Mouse (Mus musculus): ENCODE results near the gene Flywch1. TPM values are rescaled to one million over a fixed set of nuclear protein-coding genes. Genes with fewer than 3 reads are reported as not detected.
A peak's percentile ranks its signal among the peaks of the same experiment; 100 is the strongest.

Flywch1 gene
- total and polyA plus RNA-seq, 3 experiments: 18.8 to 28.3 (median 23.4) TPM

GRCm38 (mm10) chr17:23725477-23725876 is 45.9 kb downstream of the Flywch1 start:
- Histone ChIP-seq H3K36me3 (replicated peaks in 1 of 2; ENCODE audit: control insufficient read depth in 1 of 2, insufficient read depth in 1 of 2, low read length in 1 of 2) (peaks cover 0 to 2% of the 10 kb centered on the region in 2 experiments), H3K9me3 (replicated peaks; ENCODE audit: low read length) (no peaks in the 10 kb centered on the region), H3K9ac (ENCODE audit: insufficient read depth, low read depth) (peak overlapping the region; percentile 75), H3K79me2 (replicated peaks; ENCODE audit: control insufficient read depth, extremely low read depth, insufficient read depth, poor library complexity, severe bottlenecking) (no peaks in the 10 kb centered on the region; the same call in 1 of the 2 replicates), H3K4me2 (ENCODE audit: insufficient read depth, low read depth, poor library complexity, severe bottlenecking) (peak overlapping the region; percentile 73), H3K4me1 (ENCODE audit: control insufficient read depth in 1 of 2, insufficient read depth in 2 of 2) (peaks cover 4 to 28% of the 10 kb centered on the region in 2 experiments), H3K27me3 (replicated peaks) (peaks cover 19% of the 10 kb centered on the region), H3K27ac (ENCODE audit: insufficient read depth, low read depth) (peak overlapping the region; percentile 33; the same call in 1 of the 2 replicates), H3K4me3 (replicated peaks in 1 of 3; ENCODE audit: low read depth in 2 of 3, low read length in 2 of 3, poor library complexity in 1 of 3) (peak overlapping the region; percentile 50 to 84 (median 61))
- in situ Hi-C loops (cut with MboI; ENCODE audit: low pct_ligation_motif_present, low pct_unique_long_range_greater_than_20kb, low sequenced_read_pairs) (loop anchor here (10.0 kb wide), 1 partner anchor 51 kb away; the partner anchor contains the start of genes Cldn6, Hcfc1r1, Thoc6 and Tnfrsf12a), dilution Hi-C loops (cut with MboI; ENCODE audit: extremely low pct_ligation_motif_present, extremely low pct_unique_long_range_greater_than_20kb, low sequenced_read_pairs) (no loop called here)
- DNase-seq (ENCODE audit: extremely low read depth): no peak
- 0 out of 2 replicates have a peak, but pooled peaks have one; percentile 3 for TF ChIP-seq MYC (IDR thresholded peaks at IDR 0.05; ENCODE audit: low read depth, low read length)
- no peak for TF ChIP-seq USF2 (conservative IDR thresholded peaks at IDR 0.05; ENCODE audit: low read depth, low read length)
- 0 out of 2 replicates have a peak, but pooled peaks have one; percentile 7 for TF ChIP-seq SIN3A (IDR thresholded peaks at IDR 0.05; ENCODE audit: low read length)

- Histone ChIP-seq H3K27me3 (replicated peaks) (peaks cover 40% of the 10 kb centered on the region), H3K36me3 (replicated peaks in 1 of 2; ENCODE audit: control insufficient read depth in 1 of 2, insufficient read depth in 1 of 2, low read length in 1 of 2) (no peaks in the 10 kb centered on the region), H3K27ac (ENCODE audit: insufficient read depth, low read depth) (no peak within 1 kb of the TSS), H3K9ac (ENCODE audit: insufficient read depth, low read depth) (no peak within 1 kb of the TSS), H3K4me3 (replicated peaks in 1 of 3; ENCODE audit: low read depth in 2 of 3, low read length in 2 of 3, poor library complexity in 1 of 3) (no peak within 1 kb of the TSS), H3K79me2 (replicated peaks; ENCODE audit: control insufficient read depth, extremely low read depth, insufficient read depth, poor library complexity, severe bottlenecking) (no peaks in the 10 kb centered on the region), H3K4me1 (ENCODE audit: control insufficient read depth in 1 of 2, insufficient read depth in 2 of 2) (peaks cover 4 to 23% of the 10 kb centered on the region in 2 experiments), H3K9me3 (replicated peaks; ENCODE audit: low read length) (no peaks in the 10 kb centered on the region), H3K4me2 (ENCODE audit: insufficient read depth, low read depth, poor library complexity, severe bottlenecking) (no peak within 1 kb of the TSS)
- DNase-seq (ENCODE audit: extremely low read depth): no peak
- in situ Hi-C loops (cut with MboI; ENCODE audit: low pct_ligation_motif_present, low pct_unique_long_range_greater_than_20kb, low sequenced_read_pairs) (loop anchor here (10.0 kb wide), 1 partner anchor 48 kb away; the partner anchor contains the start of genes Cldn6, Hcfc1r1, Thoc6 and Tnfrsf12a), dilution Hi-C loops (cut with MboI; ENCODE audit: extremely low pct_ligation_motif_present, extremely low pct_unique_long_range_greater_than_20kb, low sequenced_read_pairs) (no loop called here)
- TF ChIP-seq MAX (IDR thresholded peaks at IDR 0.05; ENCODE audit: low read length) (no peak), ETS1 (conservative IDR thresholded peaks at IDR 0.05; ENCODE audit: low read depth, low read length) (no peak), MYC (IDR thresholded peaks at IDR 0.05; ENCODE audit: low read depth, low read length) (no peak), NRF1 (IDR thresholded peaks at IDR 0.05; ENCODE audit: low read depth, low read length) (no peak), POLR2AphosphoS2 (IDR thresholded peaks at IDR 0.05; ENCODE audit: low read depth, low read length) (no peak), ZNF384 (IDR thresholded peaks at IDR 0.05; ENCODE audit: low read depth, low read length) (no peak), TBP (conservative IDR thresholded peaks at IDR 0.05; ENCODE audit: low read depth, low read length) (no peak), EP300 (IDR thresholded peaks at IDR 0.05; ENCODE audit: low read length) (no peak), UBTF (IDR thresholded peaks at IDR 0.05; ENCODE audit: low read depth, low read length) (no peak), CTCF (conservative IDR thresholded peaks at IDR 0.05 in 1 of 2, IDR thresholded peaks at IDR 0.05 in 1 of 2; ENCODE audit: low read depth in 2 of 2, low read length in 2 of 2) (no peak), JUND (conservative IDR thresholded peaks at IDR 0.05; ENCODE audit: low read depth, low read length) (no peak), USF2 (conservative IDR thresholded peaks at IDR 0.05; ENCODE audit: low read depth, low read length) (no peak), HCFC1 (IDR thresholded peaks at IDR 0.05; ENCODE audit: low read depth, low read length) (no peak), RAD21 (IDR thresholded peaks at IDR 0.05; ENCODE audit: low read depth, low read length) (no peak), SMC3 (IDR thresholded peaks at IDR 0.05; ENCODE audit: low read depth, low read length) (no peak)
Observed at GRCm38 (mm10) chr17:23722376-23723125, 48.9 kb downstream of the Flywch1 start, which contains the start of gene 1520401A03Rik. 1520401A03Rik (minus strand) TSS chr17:23722783.
